Mouse (Mus musculus): ENCODE measurements around the gene Eif3i. TPM values are rescaled to one million over a fixed set of nuclear protein-coding genes. Genes with fewer than 3 reads are reported as not detected.
"Not testable (repeated sequence)": the region's sequence is repeated elsewhere in the genome, so short reads cannot be mapped to it uniquely, and the experiment has no call there.

Gene Eif3i
- polyA plus RNA-seq, 1 experiment from 2014 or later, result 161 TPM

GRCm38 (mm10) chr4:129556532-129557223 is 43.8 kb downstream of the Eif3i start:
- DNase-seq (ENCODE audit: low spot score) (peak; percentile 90), ATAC-seq (peak; percentile 93)
- peak overlapping the region; percentile 32 for H3K27ac ChIP-seq (ENCODE audit: low read length)
- H3K36me3 ChIP-seq (ENCODE audit: insufficient read depth, low read length), result no peaks in the 10 kb centered on the region
- WGBS, result 10% methylated on average over 33 of the region's 33 CpGs
- H3K9me3 ChIP-seq (ENCODE audit: low read length), result no peaks in the 10 kb centered on the region
- H3K27me3 ChIP-seq (replicated peaks; ENCODE audit: insufficient read depth, low read length), result no peaks in the 10 kb centered on the region
- peaks cover 12% of the 10 kb centered on the region; the same call in 1 of the 2 replicates for H3K4me1 ChIP-seq (ENCODE audit: insufficient read depth, low read depth, low read length)
- peak overlapping the region; percentile 49 for H3K4me3 ChIP-seq (ENCODE audit: low read depth, low read length)
- TF ChIP-seq EP300 (IDR thresholded peaks at IDR 0.05), result no peak
- no peak for TF ChIP-seq CTCF (IDR thresholded peaks at IDR 0.05)
- peak overlapping the region; percentile 89 for H3K4me2 ChIP-seq (replicated peaks; ENCODE audit: low read depth, low read length)
- peak overlapping the region; percentile 43 for H3K9ac ChIP-seq (replicated peaks; ENCODE audit: low read depth)

GRCm38 (mm10) chr4:129555862-129556531 is 44.5 kb downstream of the Eif3i start:
- ATAC-seq, result peak; percentile 53
- H3K27ac ChIP-seq (ENCODE audit: low read length), result no peak overlapping the region

GRCm38 (mm10) chr4:129555421-129555861 is 45.0 kb downstream of the Eif3i start:
- no peaks in the 10 kb centered on the region for H3K9me3 ChIP-seq (ENCODE audit: low read length)
- H3K36me3 ChIP-seq (ENCODE audit: insufficient read depth, low read length), result no peaks in the 10 kb centered on the region
- no peaks in the 10 kb centered on the region for H3K27me3 ChIP-seq (replicated peaks; ENCODE audit: insufficient read depth, low read length)
- H3K27ac ChIP-seq (ENCODE audit: low read length), result no peak overlapping the region
- peak overlapping the region; percentile 89 for H3K4me2 ChIP-seq (replicated peaks; ENCODE audit: low read depth, low read length)
- no peak overlapping the region for H3K9ac ChIP-seq (replicated peaks; ENCODE audit: low read depth)
- peak; percentile 61 for DNase-seq (ENCODE audit: low spot score)
- peaks cover 12% of the 10 kb centered on the region; the same call in 1 of the 2 replicates for H3K4me1 ChIP-seq (ENCODE audit: insufficient read depth, low read depth, low read length)
- peak; percentile 46 for ATAC-seq
- WGBS, result 3% methylated on average over 16 of the region's 16 CpGs
- H3K4me3 ChIP-seq (ENCODE audit: low read depth, low read length), result peak overlapping the region; percentile 49
- no peak for TF ChIP-seq EP300 (IDR thresholded peaks at IDR 0.05)
- TF ChIP-seq CTCF (IDR thresholded peaks at IDR 0.05), result peak; percentile 80

More at GRCm38 (mm10) chr4:129555862-129556531, 44.5 kb downstream of the Eif3i start:
- Histone ChIP-seq H3K4me1 (ENCODE audit: insufficient read depth, low read depth, low read length) (peaks cover 12% of the 10 kb centered on the region; the same call in 1 of the 2 replicates), H3K4me3 (ENCODE audit: low read depth, low read length) (peak overlapping the region; percentile 49), H3K9me3 (ENCODE audit: low read length) (no peaks in the 10 kb centered on the region), H3K9ac (replicated peaks; ENCODE audit: low read depth) (no peak overlapping the region), H3K4me2 (replicated peaks; ENCODE audit: low read depth, low read length) (peak overlapping the region; percentile 89), H3K36me3 (ENCODE audit: insufficient read depth, low read length) (no peaks in the 10 kb centered on the region), H3K27me3 (replicated peaks; ENCODE audit: insufficient read depth, low read length) (no peaks in the 10 kb centered on the region)
- DNase-seq (ENCODE audit: low spot score), result no peak
- TF ChIP-seq EP300 (IDR thresholded peaks at IDR 0.05) (no peak), CTCF (IDR thresholded peaks at IDR 0.05) (no peak)
- WGBS, result under 1% methylated on average over 23 of the region's 24 CpGs

- 82% methylated on average over 4 of the region's 6 CpGs for WGBS
- peaks cover 12% of the 10 kb centered on the region; the same call in 1 of the 2 replicates for H3K4me1 ChIP-seq (ENCODE audit: insufficient read depth, low read depth, low read length)
- DNase-seq (ENCODE audit: low spot score); ATAC-seq; H3K4me3 ChIP-seq (ENCODE audit: low read depth, low read length); H3K4me2 ChIP-seq (replicated peaks; ENCODE audit: low read depth, low read length); H3K27me3 ChIP-seq (replicated peaks; ENCODE audit: insufficient read depth, low read length); H3K9ac ChIP-seq (replicated peaks; ENCODE audit: low read depth); H3K27ac ChIP-seq (ENCODE audit: low read length); H3K36me3 ChIP-seq (ENCODE audit: insufficient read depth, low read length); H3K9me3 ChIP-seq (ENCODE audit: low read length): not testable (repeated sequence)
Measured at GRCm38 (mm10) chr4:129554512-129554911, 45.9 kb downstream of the Eif3i start.

DNA sequence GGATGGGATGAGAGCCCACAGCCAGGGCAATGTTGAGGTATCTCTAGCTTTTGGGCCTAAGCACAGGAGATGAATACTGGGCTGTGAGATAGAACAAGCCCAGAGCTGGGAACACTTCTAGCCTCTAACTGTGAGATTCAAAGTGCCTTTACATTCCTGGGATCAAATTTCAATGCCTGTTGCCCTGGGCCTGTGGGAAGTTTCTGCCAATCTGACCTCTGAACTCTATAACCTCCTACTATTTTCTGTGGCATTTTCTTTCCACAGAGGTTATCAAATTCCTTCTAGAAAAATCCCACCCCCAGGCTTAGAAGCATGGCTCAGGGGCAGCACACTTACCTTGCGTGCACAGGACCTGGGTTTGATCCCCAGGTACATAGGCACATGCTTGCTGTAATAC is 50.2 kb downstream of the Eif3i start:
- no peak overlapping the region for H3K9ac ChIP-seq (replicated peaks; ENCODE audit: low read depth)
- no peak for ATAC-seq
- 59% methylated on average over 1 of the region's 1 CpGs for WGBS

DNA sequence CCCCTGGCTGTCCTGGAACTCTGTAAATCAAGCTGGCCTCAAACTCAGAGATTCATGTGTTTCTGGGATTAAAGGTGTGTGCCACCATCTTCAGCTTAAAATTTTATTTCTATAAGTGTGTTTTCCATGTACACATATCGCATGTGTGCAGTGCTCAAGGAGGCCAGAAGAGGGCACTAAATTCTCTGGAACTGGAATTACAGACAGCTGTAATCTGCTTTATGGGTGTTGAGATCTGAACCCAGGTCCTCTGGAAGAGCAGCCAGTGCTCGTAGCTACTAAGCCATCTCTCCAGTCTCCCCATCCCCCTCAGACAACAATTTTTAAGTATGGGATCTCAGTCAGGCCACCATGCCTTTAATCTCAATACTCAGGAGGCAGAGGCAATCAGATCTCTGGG is 51.1 kb downstream of the Eif3i start:
- no peak overlapping the region for H3K4me2 ChIP-seq (replicated peaks; ENCODE audit: low read depth, low read length)
- DNase-seq (ENCODE audit: low spot score) (no peak), ATAC-seq (no peak)
- H3K27me3 ChIP-seq (replicated peaks; ENCODE audit: insufficient read depth, low read length), result no peaks in the 10 kb centered on the region
- no peaks in the 10 kb centered on the region for H3K4me1 ChIP-seq (ENCODE audit: insufficient read depth, low read depth, low read length)
- H3K9ac ChIP-seq (replicated peaks; ENCODE audit: low read depth), result no peak overlapping the region
- no peak for TF ChIP-seq EP300 (IDR thresholded peaks at IDR 0.05)
- TF ChIP-seq CTCF (IDR thresholded peaks at IDR 0.05), result peak; percentile 61
- H3K36me3 ChIP-seq (ENCODE audit: insufficient read depth, low read length), result no peaks in the 10 kb centered on the region
- no peaks in the 10 kb centered on the region for H3K9me3 ChIP-seq (ENCODE audit: low read length)
- no peak overlapping the region for H3K27ac ChIP-seq (ENCODE audit: low read length)
- 90% methylated on average over 2 of the region's 2 CpGs for WGBS
- H3K4me3 ChIP-seq (ENCODE audit: low read depth, low read length), result no peak overlapping the region

More for the DNA sequence above, 50.2 kb downstream of the Eif3i start:
- Histone ChIP-seq H3K27me3 (replicated peaks; ENCODE audit: insufficient read depth, low read length) (no peaks in the 10 kb centered on the region), H3K36me3 (ENCODE audit: insufficient read depth, low read length) (no peaks in the 10 kb centered on the region), H3K4me3 (ENCODE audit: low read depth, low read length) (no peak overlapping the region), H3K9me3 (ENCODE audit: low read length) (no peaks in the 10 kb centered on the region), H3K4me1 (ENCODE audit: insufficient read depth, low read depth, low read length) (no peaks in the 10 kb centered on the region), H3K27ac (ENCODE audit: low read length) (no peak overlapping the region), H3K4me2 (replicated peaks; ENCODE audit: low read depth, low read length) (no peak overlapping the region)
- no peak for DNase-seq (ENCODE audit: low spot score)
- TF ChIP-seq EP300 (IDR thresholded peaks at IDR 0.05) (no peak), CTCF (IDR thresholded peaks at IDR 0.05) (no peak)

GRCm38 (mm10) chr4:129547631-129548030 is 52.8 kb downstream of the Eif3i start:
- H3K4me1 ChIP-seq (ENCODE audit: insufficient read depth, low read depth, low read length); H3K9me3 ChIP-seq (ENCODE audit: low read length); H3K36me3 ChIP-seq (ENCODE audit: insufficient read depth, low read length); DNase-seq (ENCODE audit: low spot score); H3K27ac ChIP-seq (ENCODE audit: low read length); H3K4me3 ChIP-seq (ENCODE audit: low read depth, low read length); H3K4me2 ChIP-seq (replicated peaks; ENCODE audit: low read depth, low read length); ATAC-seq; H3K27me3 ChIP-seq (replicated peaks; ENCODE audit: insufficient read depth, low read length); H3K9ac ChIP-seq (replicated peaks; ENCODE audit: low read depth): not testable (repeated sequence)
- WGBS, result 79% methylated on average over 4 of the region's 4 CpGs

Measured in lung, postnatal 0 days (tissue).